Mouse (Mus musculus): ENCODE data around the gene Adam10.

The Adam10 gene

GRCm38 (mm10) chr9:70673656-70674055, 5.1 kb upstream of the Adam10 start:
- no peak for DNase-seq

- no peak for DNase-seq
Observed at GRCm38 (mm10) chr9:70675117-70675516, 3.7 kb upstream of the Adam10 start.

DNA sequence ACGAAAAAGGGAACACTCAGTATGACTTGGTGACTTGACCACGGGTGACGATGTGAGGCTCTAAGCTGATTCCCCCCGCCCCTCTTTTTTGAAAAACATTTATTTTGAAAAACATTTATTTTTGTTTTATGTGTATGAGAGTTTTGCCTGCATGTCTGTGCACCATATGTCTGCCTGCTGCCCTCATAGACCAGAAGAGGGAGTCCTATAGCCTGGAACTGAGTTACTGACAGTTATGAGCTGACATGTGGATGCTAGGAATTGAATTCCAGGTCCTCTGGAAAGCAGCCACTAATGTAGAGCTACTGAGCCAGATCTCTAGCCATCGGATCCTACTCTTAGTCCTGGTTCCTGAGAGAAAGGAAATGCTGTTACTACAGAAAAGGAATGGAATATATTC, 2.8 kb upstream of the Adam10 start:
- no peak for DNase-seq

GRCm38 (mm10) chr9:70679132-70680091, 615 bp downstream of the Adam10 start:
- DNase-seq, result peak; percentile 67 to 79

DNA sequence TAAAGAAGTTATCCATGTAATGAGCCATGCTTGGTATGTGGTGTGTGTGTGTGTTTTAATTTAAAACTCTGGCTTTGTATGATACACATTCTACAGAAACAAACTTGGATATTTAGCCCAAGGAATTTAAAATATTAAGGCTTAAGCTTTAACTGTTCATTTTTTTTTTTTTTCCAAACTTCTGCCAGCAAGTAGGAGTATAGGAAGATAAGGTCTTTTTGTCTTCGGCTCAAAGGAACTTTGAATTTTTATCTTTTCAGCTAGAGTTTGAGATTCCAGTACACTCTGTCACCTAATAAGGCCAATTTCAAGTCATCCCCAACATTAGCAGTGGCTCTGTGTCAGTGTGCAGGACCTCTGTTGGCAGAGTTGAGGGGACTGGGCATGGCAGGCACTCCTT, 3.4 kb downstream of the Adam10 start:
- DNase-seq, result no peak

DNA sequence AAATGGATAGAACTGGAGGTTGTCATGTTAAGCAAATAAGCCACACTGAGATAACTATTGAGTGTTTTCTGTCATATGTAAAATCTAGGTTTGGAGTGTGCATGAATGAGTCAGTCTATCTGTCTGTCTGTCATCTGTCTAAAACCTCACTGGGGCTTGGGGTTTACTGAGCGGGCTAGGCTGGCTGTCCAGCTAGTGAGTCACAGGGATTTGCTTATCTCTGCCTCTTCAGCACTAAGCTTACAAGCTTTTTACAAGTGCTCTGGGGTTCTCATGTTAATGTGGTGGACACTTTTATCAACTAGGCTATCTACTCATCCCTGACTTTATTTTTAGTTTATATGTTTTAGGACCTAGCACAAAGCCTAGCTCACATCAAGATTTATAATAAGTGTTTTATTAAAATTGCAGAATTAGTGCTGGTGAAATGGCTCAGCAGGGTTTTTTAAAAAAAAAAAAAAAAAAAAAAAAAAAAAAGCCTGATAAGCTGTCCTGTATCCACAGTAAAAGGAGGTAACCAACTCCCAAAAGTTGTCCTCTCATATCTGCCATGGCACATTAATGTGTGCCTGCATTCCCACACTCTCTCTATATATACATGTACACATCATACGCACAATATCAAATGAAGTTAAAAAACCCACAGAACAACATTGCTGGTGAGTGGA, 9.6 kb downstream of the Adam10 start:
- no peak for DNase-seq

DNA sequence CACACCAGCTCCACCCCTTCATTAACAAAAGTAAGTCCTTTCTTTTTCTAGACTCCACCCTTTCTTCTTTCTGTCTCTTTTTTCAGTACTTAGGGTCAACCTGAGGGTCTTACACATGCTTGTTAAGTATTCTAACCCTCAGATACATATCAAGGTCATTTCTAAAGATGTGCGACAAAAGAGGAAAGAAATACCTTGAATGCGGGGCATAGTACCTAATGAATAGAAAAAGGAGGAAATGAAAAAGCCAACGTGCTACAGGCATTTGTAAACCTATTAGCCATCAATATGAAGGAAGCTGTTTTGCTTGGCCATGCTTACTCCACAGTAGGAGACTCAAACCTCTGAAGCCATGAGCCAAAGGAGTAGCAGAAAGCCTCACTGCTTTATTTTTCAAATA, 11.1 kb downstream of the Adam10 start:
- DNase-seq, result no peak

GRCm38 (mm10) chr9:70690579-70690978, 11.8 kb downstream of the Adam10 start:
- no peak for DNase-seq

- no peak for DNase-seq
Observed at GRCm38 (mm10) chr9:70691772-70692693, 13.2 kb downstream of the Adam10 start.

GRCm38 (mm10) chr9:70695723-70696122, 16.9 kb downstream of the Adam10 start:
- no peak for DNase-seq

DNA sequence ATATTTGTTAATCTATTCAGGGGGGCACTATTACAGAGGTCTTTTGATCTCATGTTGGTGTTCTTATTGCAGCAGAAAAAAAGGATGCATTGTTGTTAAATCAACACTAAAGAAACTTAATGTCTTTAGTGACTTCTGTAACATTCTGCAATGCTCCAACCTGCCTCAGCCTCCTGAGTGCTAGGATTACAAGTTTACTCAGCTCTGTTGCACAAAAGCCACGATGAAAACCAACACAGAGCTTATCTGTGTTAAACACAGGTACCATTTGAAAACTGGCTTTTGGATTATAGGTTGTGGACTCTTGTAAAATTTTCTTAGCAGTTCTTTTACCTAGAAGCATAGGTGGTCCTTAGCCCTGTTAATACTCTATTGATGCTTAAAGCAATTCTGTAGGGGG, 19.3 kb downstream of the Adam10 start:
- no peak for DNase-seq

- no peak for DNase-seq
Observed at GRCm38 (mm10) chr9:70703597-70704203, 24.9 kb downstream of the Adam10 start.

DNA sequence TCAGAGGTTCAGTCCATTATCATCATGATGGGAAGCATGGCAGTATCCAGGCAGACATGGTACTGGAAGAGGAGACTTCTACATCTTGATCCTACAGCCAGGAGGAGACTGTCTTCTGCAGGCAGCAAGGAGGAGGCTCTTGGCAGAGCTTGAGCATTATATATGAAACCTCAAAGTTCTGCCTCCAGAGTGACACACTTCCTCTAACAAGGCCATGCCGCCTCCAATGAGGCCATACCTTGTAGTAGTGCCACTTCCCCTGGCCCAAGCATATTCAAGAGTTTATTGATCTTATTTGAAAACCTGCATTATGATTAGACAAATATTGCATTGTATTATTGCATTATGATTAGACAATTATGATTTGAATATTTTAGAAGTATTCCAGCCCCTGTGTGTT, 27.6 kb downstream of the Adam10 start:
- no peak for DNase-seq

- DNase-seq, result no peak
Observed at GRCm38 (mm10) chr9:70729544-70729943, 50.7 kb downstream of the Adam10 start.

- DNase-seq, result no peak
Observed at GRCm38 (mm10) chr9:70731079-70731478, 52.3 kb downstream of the Adam10 start.

GRCm38 (mm10) chr9:70733208-70733607, 54.4 kb downstream of the Adam10 start:
- peak in 1 of 2 experiments; percentile 3 for DNase-seq

- no peak for DNase-seq
Observed at GRCm38 (mm10) chr9:70739998-70740397, 61.2 kb downstream of the Adam10 start.

- DNase-seq, result no peak
Observed at GRCm38 (mm10) chr9:70751504-70752222, 72.9 kb downstream of the Adam10 start.

- DNase-seq, result no peak
Observed at GRCm38 (mm10) chr9:70760974-70761373, 82.2 kb downstream of the Adam10 start.

GRCm38 (mm10) chr9:70775517-70775916, 96.7 kb downstream of the Adam10 start:
- no peak for DNase-seq

DNA sequence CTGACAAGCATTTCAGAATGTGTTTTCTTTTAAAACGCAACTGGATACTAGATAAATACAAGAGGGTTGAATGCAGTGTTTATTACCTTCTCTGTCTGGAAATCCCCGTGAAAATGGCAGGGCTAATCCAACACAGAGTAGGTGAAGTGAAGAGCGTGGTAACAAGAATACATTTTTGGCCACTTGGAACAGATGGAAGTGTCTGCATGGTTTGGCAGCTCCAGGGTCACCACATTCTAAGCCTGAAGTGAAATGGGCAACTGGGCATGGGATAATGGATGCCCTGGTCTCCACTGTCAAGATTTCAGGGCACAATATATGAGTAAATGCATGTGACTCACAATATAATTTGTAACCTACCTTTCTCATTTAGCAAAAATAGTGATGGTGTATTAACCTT, 103.4 kb downstream of the Adam10 start:
- no peak for DNase-seq

- DNase-seq, result no peak
Observed at GRCm38 (mm10) chr9:70788705-70789104, 109.9 kb downstream of the Adam10 start.
